ENCODE assay signal across 7 mouse cellular contexts in the genomic region with DNA sequence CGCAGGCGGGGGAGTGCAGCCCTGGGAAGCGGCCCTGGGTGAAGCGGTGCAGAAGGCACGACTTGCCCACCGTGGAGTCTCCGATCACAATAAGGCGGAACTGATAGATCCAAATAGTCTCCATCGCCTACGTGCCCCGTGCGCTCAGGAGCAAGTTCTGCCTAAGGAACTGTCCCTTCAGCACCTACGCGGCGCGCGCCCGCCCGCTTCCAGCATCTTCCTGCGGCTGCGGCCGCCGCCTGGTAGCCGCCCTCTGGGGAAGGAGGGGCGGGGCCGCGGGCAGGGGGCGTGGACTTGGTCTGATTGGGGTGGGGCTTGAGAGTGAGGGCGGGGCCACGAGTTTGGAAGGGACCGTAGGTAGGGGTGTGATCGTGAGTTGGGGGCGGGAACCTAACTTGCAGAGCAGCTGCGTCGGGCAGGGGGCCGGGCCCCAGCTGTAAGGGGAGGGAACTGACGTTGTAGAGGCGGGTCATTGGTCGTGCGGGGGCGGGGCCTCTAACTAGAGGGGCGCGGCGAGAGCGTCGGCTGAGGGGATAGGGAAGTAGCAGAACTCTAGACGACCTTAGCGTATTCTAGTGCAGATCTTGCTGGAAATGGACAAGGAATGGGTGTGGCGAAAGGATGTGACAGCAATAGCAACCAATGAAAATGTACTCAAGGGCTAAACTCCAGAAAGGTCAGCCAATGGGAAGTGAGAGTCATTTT. TPM values are rescaled to one million over a fixed set of nuclear protein-coding genes. Genes with fewer than 3 reads are reported as not detected.
DNase-seq lines count a peak whose midpoint lies in the region; ATAC-seq and TF ChIP-seq lines count a peak whose summit lies in the region.

TSS of gene Rab39 (minus strand) at position 241 of the 705 bp plus-strand sequence.

- H3K27me3 ChIP-seq in embryonic facial prominence, embryonic 14.5 days (replicated peaks; ENCODE audit: control insufficient read depth, insufficient read depth, low read length), result no peaks in the 10 kb centered on the region; the same call in 1 of the 2 replicates
- peaks cover 14% of the 10 kb centered on the region for H3K27me3 ChIP-seq in limb, embryonic 14.5 days (ENCODE audit: control insufficient read depth, insufficient read depth, low read length)
- H3K27me3 ChIP-seq in midbrain, embryonic 16.5 days (ENCODE audit: control insufficient read depth, insufficient read depth, low read depth, low read length), result no peaks in the 10 kb centered on the region
- H3K27me3 ChIP-seq in spleen, adult 2 months (ENCODE audit: control insufficient read depth, insufficient read depth, low read length), result no peaks in the 10 kb centered on the region

- no peaks in the 10 kb centered on the region for H3K9me3 ChIP-seq in embryonic facial prominence, embryonic 14.5 days (ENCODE audit: control insufficient read depth, low read length)
- H3K9me3 ChIP-seq in limb, embryonic 14.5 days (ENCODE audit: control insufficient read depth, low read length), result no peaks in the 10 kb centered on the region
- H3K9me3 ChIP-seq in midbrain, embryonic 16.5 days (replicated peaks; ENCODE audit: control insufficient read depth, low read length, poor library complexity, severe bottlenecking), result no peaks in the 10 kb centered on the region

- H3K4me3 ChIP-seq in bone marrow, adult 2 months (replicated peaks; ENCODE audit: control insufficient read depth, low read depth, low read length), result peak within 1 kb of the TSS; percentile 65
- peak within 1 kb of the TSS; percentile 43 for H3K4me3 ChIP-seq in embryonic facial prominence, embryonic 14.5 days (ENCODE audit: low read depth, low read length)
- H3K4me3 ChIP-seq in limb, embryonic 14.5 days (replicated peaks; ENCODE audit: low read length), result peak within 1 kb of the TSS; percentile 43
- H3K4me3 ChIP-seq in midbrain, embryonic 16.5 days (ENCODE audit: low read depth, low read length), result peak within 1 kb of the TSS; percentile 59
- peak within 1 kb of the TSS; percentile 78 for H3K4me3 ChIP-seq in spleen, adult 2 months (ENCODE audit: extremely low read depth, insufficient read depth, insufficient read length)

- WGBS in bone marrow, adult 2 months, result 1% methylated on average over 49 of the region's 49 CpGs
- WGBS in embryonic facial prominence, embryonic 14.5 days, result under 1% methylated on average over 35 of the region's 49 CpGs
- WGBS in limb, embryonic 14.5 days, result 2% methylated on average over 28 of the region's 49 CpGs
- under 1% methylated on average over 47 of the region's 49 CpGs for WGBS in midbrain, embryonic 16.5 days
- under 1% methylated on average over 49 of the region's 49 CpGs for WGBS in spleen, adult 2 months

- TF ChIP-seq CTCF in bone marrow, adult 2 months (IDR thresholded peaks at IDR 0.05; ENCODE audit: control insufficient read depth, insufficient read depth, low read length), result no peak
- TF ChIP-seq CTCF in spleen, adult 2 months (IDR thresholded peaks at IDR 0.05; ENCODE audit: extremely low read depth, insufficient read depth, insufficient read length, insufficient replicate concordance), result no peak

- H3K4me1 ChIP-seq in bone marrow, adult 2 months (ENCODE audit: control insufficient read depth, insufficient read depth, low read length), result no peaks in the 10 kb centered on the region
- H3K4me1 ChIP-seq in embryonic facial prominence, embryonic 14.5 days (ENCODE audit: control insufficient read depth, insufficient read depth, low read length), result no peaks in the 10 kb centered on the region
- no peaks in the 10 kb centered on the region; the same call in 1 of the 2 replicates for H3K4me1 ChIP-seq in limb, embryonic 14.5 days (ENCODE audit: control insufficient read depth, insufficient read depth, low read length)
- peaks cover 8% of the 10 kb centered on the region; the same call in 1 of the 2 replicates for H3K4me1 ChIP-seq in midbrain, embryonic 16.5 days (ENCODE audit: control insufficient read depth, insufficient read depth, low read length)
- H3K4me1 ChIP-seq in spleen, adult 2 months (ENCODE audit: control insufficient read depth, insufficient read depth, insufficient read length), result no peaks in the 10 kb centered on the region

- DNase-seq in embryonic facial prominence, embryonic 14.5 days (ENCODE audit: low spot score), result peak; percentile 91
- peak; percentile 49 for DNase-seq in heart, adult 8-10 months (ENCODE audit: low spot score)
- DNase-seq in kidney, adult 9 months, result peak; percentile 67
- DNase-seq in limb, embryonic 14.5 days (ENCODE audit: low spot score), result peak; percentile 92
- peak; percentile 85 to 89 for DNase-seq in spleen, adult 2 months (ENCODE audit: low read depth in 1 of 2, low spot score in 2 of 2)

- no peaks in the 10 kb centered on the region for H3K36me3 ChIP-seq in embryonic facial prominence, embryonic 14.5 days (ENCODE audit: control insufficient read depth, insufficient read depth, low read length)
- no peaks in the 10 kb centered on the region for H3K36me3 ChIP-seq in limb, embryonic 14.5 days (ENCODE audit: control insufficient read depth, insufficient read depth, low read length)
- H3K36me3 ChIP-seq in midbrain, embryonic 16.5 days (ENCODE audit: control insufficient read depth, insufficient read depth, low read length), result no peaks in the 10 kb centered on the region
- H3K36me3 ChIP-seq in spleen, adult 2 months (ENCODE audit: control insufficient read depth, insufficient read depth, low read length), result no peaks in the 10 kb centered on the region

- H3K9ac ChIP-seq in embryonic facial prominence, embryonic 14.5 days (ENCODE audit: low read depth, low read length), result peak within 1 kb of the TSS; percentile 15; the same call in 1 of the 2 replicates
- no peak within 1 kb of the TSS for H3K9ac ChIP-seq in limb, embryonic 14.5 days (ENCODE audit: low read depth, low read length, severe bottlenecking)
- H3K9ac ChIP-seq in midbrain, embryonic 16.5 days (ENCODE audit: low read depth, low read length), result peak within 1 kb of the TSS; percentile 60

- H3K27ac ChIP-seq in bone marrow, adult 2 months (ENCODE audit: control insufficient read depth, insufficient read depth, low read depth, low read length, poor library complexity), result peak within 1 kb of the TSS; percentile 63
- H3K27ac ChIP-seq in embryonic facial prominence, embryonic 14.5 days (replicated peaks; ENCODE audit: low read depth, low read length), result no peak within 1 kb of the TSS
- H3K27ac ChIP-seq in limb, embryonic 14.5 days (replicated peaks; ENCODE audit: low read depth, low read length), result no peak within 1 kb of the TSS
- H3K27ac ChIP-seq in midbrain, embryonic 16.5 days (ENCODE audit: low read length), result no peak within 1 kb of the TSS
- peak within 1 kb of the TSS; percentile 78 for H3K27ac ChIP-seq in spleen, adult 2 months (ENCODE audit: insufficient read depth, low read length)

- peak within 1 kb of the TSS; percentile 67 for H3K4me2 ChIP-seq in embryonic facial prominence, embryonic 14.5 days (ENCODE audit: low read depth, low read length)
- H3K4me2 ChIP-seq in limb, embryonic 14.5 days (replicated peaks; ENCODE audit: low read depth, low read length, severe bottlenecking), result peak within 1 kb of the TSS; percentile 80
- H3K4me2 ChIP-seq in midbrain, embryonic 16.5 days (ENCODE audit: low read length), result peak within 1 kb of the TSS; percentile 81

- ATAC-seq in embryonic facial prominence, embryonic 14.5 days (ENCODE audit: low read depth), result peak; percentile 94
- peak; percentile 84 for ATAC-seq in limb, embryonic 14.5 days (ENCODE audit: low FRiP score, low read depth)
- peak; percentile 96 for ATAC-seq in midbrain, embryonic 16.5 days

- 0 out of 2 replicates have a peak, but pooled peaks have one; percentile 5 for TF ChIP-seq POLR2A in bone marrow, adult 2 months (IDR thresholded peaks at IDR 0.05; ENCODE audit: borderline replicate concordance, control insufficient read depth, low read depth, low read length)
- TF ChIP-seq POLR2A in limb, embryonic 14.5 days (IDR thresholded peaks at IDR 0.05; ENCODE audit: borderline replicate concordance, extremely low read depth, insufficient read depth, insufficient read length), result no peak
- TF ChIP-seq POLR2A in spleen, adult 2 months (IDR thresholded peaks at IDR 0.05; ENCODE audit: low read depth, low read length), result no peak; the same call in 1 of the 2 replicates

RNA-seq across cellular contexts. Expression of gene Rab39, which starts in this region (rescaled TPM):
- polyA plus RNA-seq in bone marrow, adult 2 months (2011; ENCODE audit: insufficient read depth, insufficient read length, low replicate concordance, missing spikeins), result 0.54 TPM in 1 of 2 replicates, not detected in the other
- 0.60 and 1.0 TPM in 2 replicates for polyA plus RNA-seq in embryonic facial prominence, embryonic 14.5 days (2014; fragmentation: Nextera tagmentation; extraction: Ambion mirVana)
- under 1 TPM in 3 of 4 experiments, not detected in 1; 0.12 to 0.29 (median 0.16) TPM for total RNA-seq in heart, adult 8-10 months (2022)
- 0.20 and 0.25 TPM in 2 replicates for polyA plus RNA-seq in limb, embryonic 14.5 days (2012; rRNA removed)
- 0.28 and 0.81 TPM in 2 replicates for polyA plus RNA-seq in limb, embryonic 14.5 days (2014; fragmentation: Nextera tagmentation; extraction: Ambion mirVana)
- polyA plus RNA-seq in midbrain, embryonic 16.5 days (2015; fragmentation: Nextera tagmentation; extraction: Ambion mirVana), result 2.0 and 2.2 TPM in 2 replicates
- polyA plus RNA-seq in spleen, adult 2 months (2012; rRNA removed), result 1.8 TPM in 2 replicates

Comparison
In these comparisons a context has a peak if more than half of its experiments do, and no peak if none do; other contexts are left out.
1. Peak in DNase-seq in heart, adult 8-10 months; RNA of the gene not detected or under 1 TPM.
2. Peak in DNase-seq, ATAC-seq, H3K4me3 ChIP-seq and H3K4me2 ChIP-seq in limb, embryonic 14.5 days; RNA of the gene not detected or under 1 TPM.
3. H3K27ac ChIP-seq: peak in bone marrow, adult 2 months (single experiment) and spleen, adult 2 months (single experiment); none in embryonic facial prominence, embryonic 14.5 days (single experiment), limb, embryonic 14.5 days (single experiment) and midbrain, embryonic 16.5 days (single experiment).
4. Peak in every context shown above with its lines, with median percentiles within 50 percentile points of each other: H3K4me3 ChIP-seq, ATAC-seq, DNase-seq and H3K4me2 ChIP-seq.